Mouse (Mus musculus): ENCODE measurements around the gene Spp2.

Gene Spp2

GRCm38 (mm10) chr1:88468335-88468734 lies 61.6 kb downstream of the Spp2 start:
- no peak for DNase-seq (ENCODE audit: low spot score)

- no peak for DNase-seq (ENCODE audit: low spot score)
Measured at GRCm38 (mm10) chr1:88469746-88470145, 63.0 kb downstream of the Spp2 start.

DNA sequence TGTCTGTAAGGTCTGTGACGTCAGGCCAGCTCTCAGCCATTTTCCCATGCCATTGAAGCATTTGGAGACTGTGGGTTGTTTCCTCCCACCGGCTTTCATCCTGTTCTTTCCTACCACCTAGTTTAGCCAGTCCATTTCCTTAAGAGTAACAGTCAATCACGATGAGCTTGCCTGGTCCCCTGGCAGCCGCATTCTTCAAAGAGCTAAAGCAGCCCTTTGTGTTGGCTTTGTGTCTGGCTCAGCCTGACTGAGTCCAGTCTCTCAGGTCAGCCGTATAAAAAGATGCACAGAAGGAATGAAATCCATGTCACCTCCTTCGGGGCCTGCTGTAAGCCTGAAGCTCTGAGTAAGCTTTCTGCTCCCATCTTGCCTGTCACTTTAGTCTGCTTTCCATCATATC lies 65.5 kb downstream of the Spp2 start:
- DNase-seq (ENCODE audit: low spot score), result no peak

- no peak for DNase-seq (ENCODE audit: low spot score)
Measured at GRCm38 (mm10) chr1:88473899-88474298, 67.1 kb downstream of the Spp2 start.

GRCm38 (mm10) chr1:88474598-88474997 lies 67.8 kb downstream of the Spp2 start:
- no peak for DNase-seq (ENCODE audit: low spot score)

DNA sequence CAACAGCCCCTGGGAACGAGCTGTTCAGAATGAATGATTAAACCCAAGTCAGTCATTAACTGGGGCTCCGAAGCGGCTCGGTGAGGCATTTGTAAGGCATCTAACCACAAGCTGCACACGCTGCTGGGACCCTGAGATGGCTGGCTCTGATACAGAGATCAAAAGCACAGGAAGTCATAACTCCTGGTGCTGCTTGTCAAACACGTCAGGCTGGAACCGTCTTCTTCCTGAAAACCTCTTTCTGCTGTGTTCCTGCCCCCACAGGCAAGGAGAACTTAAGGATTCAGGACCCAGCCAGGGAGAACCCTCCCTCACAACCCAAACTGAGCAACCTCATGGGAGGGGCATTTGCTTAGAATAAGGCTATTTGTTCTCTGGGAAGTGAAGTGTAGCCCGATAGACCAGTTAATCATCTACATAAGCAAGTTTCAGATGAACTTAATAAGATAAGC lies 68.8 kb downstream of the Spp2 start:
- no peak for DNase-seq (ENCODE audit: low spot score)
